Mouse (Mus musculus) large intestine, adult 2 months (tissue): ENCODE results near the gene Thap4. TPM values are rescaled to one million over a fixed set of nuclear protein-coding genes. Genes with fewer than 3 reads are reported as not detected.

Experiments used
- DNase-seq: peaks from one replicate; pipeline ENCODE4 v3.0.0-alpha.2; 2012; ENCODE audit warnings: low read depth, low spot score
- WGBS: fragments of 180-500 bp; shearing (Covaris S2); methylation state at CpG from one replicate; pipeline ENCODE4 v1.1.7; 2018; 5-methylcytosine and 5-hydroxymethylcytosine counted together
- polyA plus RNA-seq: library from polyadenylated mRNA; depleted of rRNA; stranded (reverse); fragments of >200 nt; gene quantifications from 2 replicates; pipeline ENCODE4 v1.2.3, GENCODE M21; 2012; rRNA removed

Thap4 gene
- polyA plus RNA-seq, 1 experiment: 122 TPM

DNA sequence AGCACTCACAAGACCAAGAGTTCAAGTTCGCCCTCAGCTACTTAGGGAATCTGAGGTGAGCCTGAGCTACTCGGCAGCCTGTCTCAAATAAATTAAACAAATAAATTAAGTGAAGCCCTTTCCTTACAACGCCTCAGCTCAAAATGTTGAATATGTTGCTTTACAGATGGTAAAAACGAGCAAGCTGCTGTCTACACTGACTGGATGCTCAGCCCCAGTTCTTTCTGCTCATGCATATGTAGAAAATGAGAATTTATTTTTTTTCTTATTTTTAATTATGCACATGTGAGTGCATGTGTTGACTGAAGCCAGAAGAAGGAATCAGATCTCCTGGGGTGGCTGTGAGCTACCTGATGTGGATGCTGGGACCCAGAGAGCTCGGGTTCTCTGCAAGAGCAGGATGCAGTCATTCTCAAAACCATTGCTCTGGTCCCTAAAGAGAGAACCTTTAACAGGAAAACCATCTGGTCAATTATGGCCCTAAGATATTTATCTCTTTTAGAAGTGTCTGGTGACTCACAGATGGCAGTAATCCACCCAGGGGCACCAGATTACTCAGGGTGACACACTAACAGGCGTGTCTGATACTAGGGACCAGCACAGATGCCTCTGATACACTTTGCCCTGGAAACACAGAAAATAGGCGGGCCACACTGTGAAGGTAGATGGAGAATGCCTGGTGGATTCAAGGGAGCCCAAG, 98.2 kb downstream of the Thap4 start:
- no peak for DNase-seq
- WGBS: 51% methylated on average over 7 of the region's 7 CpGs

GRCm38 (mm10) chr1:93654798-93655197, 99.9 kb downstream of the Thap4 start:
- WGBS: 34% methylated on average over 2 of the region's 2 CpGs

DNA sequence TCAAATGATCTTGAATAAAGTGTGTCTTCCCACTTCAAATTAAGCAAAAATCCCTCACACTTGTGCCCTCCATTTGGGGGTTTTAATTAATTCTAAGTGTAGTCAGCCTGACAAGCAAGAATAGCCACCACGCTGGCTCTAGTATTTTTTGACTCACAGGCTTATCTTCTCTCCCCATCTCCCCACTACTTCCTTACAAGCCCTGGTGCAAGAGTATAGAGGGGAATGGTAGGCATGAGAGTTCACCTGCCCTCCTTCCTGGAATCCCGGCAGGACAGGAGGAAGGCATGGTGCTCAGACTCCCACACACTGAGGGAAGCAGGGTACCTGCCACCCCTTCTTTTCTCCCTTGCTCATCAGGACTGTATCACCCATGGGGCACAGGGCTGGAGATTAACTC, 100.4 kb downstream of the Thap4 start:
- WGBS: 12% methylated on average over 2 of the region's 2 CpGs
- no peak for DNase-seq

More at GRCm38 (mm10) chr1:93654798-93655197, 99.9 kb downstream of the Thap4 start:
- DNase-seq: peak; percentile 84

Other genes starting within 250 kb of the Thap4 start
- 12.0 and 17.7 TPM in 2 replicates for gene Farp2, start 242.8 kb downstream of the Thap4 start, polyA plus RNA-seq
- 262 and 267 TPM in 2 replicates for gene Stk25, start 96.2 kb downstream of the Thap4 start, polyA plus RNA-seq
- 23.9 and 25.5 TPM in 2 replicates for gene Bok, start 69.2 kb downstream of the Thap4 start, polyA plus RNA-seq
- gene Atg4b, start 3.4 kb downstream of the Thap4 start, polyA plus RNA-seq: 43.7 and 52.2 TPM in 2 replicates
- gene Dtymk, start 47.1 kb upstream of the Thap4 start, polyA plus RNA-seq: 43.9 and 54.5 TPM in 2 replicates
- 5.0 and 5.6 TPM in 2 replicates for gene Ing5, start 49.1 kb upstream of the Thap4 start, polyA plus RNA-seq
- 8.7 and 15.9 TPM in 2 replicates for gene D2hgdh, start 70.0 kb upstream of the Thap4 start, polyA plus RNA-seq
- 13.6 and 31.8 TPM in 2 replicates for gene Gal3st2, start 106.4 kb upstream of the Thap4 start, polyA plus RNA-seq
- 28.3 and 73.6 TPM in 2 replicates for gene Gal3st2b, start 163.4 kb upstream of the Thap4 start, polyA plus RNA-seq
- gene Gal3st2c, start 235.6 kb upstream of the Thap4 start, polyA plus RNA-seq: 0.11 and 0.22 TPM in 2 replicates